Mouse (Mus musculus) C2C12 (cell line): Measurements from ENCODE around the gene Clcn3.

ENCODE experiments used
- CEBPB ChIP-seq: IDR thresholded peaks from one replicate; pipeline ENCODE4 v1.6.1; 2011; ENCODE audit warnings: low read depth, mild to moderate bottlenecking, control low read depth, moderate library complexity
- CTCF ChIP-seq: IDR thresholded peaks from one replicate; pipeline ENCODE4 v1.5.1; 2011; ENCODE audit not compliant: control insufficient read depth, insufficient read depth, insufficient read length
- MAX ChIP-seq: IDR thresholded peaks from one replicate; pipeline ENCODE4 v1.6.1; 2011; ENCODE audit warnings: mild to moderate bottlenecking, control low read depth
- MYOG ChIP-seq: IDR thresholded peaks from one replicate; pipeline ENCODE4 v1.6.1; 2011; ENCODE audit not compliant: control insufficient read depth, insufficient read length; ENCODE audit errors: extremely low read depth
- USF1 ChIP-seq: IDR thresholded peaks from one replicate; pipeline ENCODE4 v1.6.1; 2011; ENCODE audit warnings: low read depth, mild to moderate bottlenecking, control low read depth, moderate library complexity

DNA sequence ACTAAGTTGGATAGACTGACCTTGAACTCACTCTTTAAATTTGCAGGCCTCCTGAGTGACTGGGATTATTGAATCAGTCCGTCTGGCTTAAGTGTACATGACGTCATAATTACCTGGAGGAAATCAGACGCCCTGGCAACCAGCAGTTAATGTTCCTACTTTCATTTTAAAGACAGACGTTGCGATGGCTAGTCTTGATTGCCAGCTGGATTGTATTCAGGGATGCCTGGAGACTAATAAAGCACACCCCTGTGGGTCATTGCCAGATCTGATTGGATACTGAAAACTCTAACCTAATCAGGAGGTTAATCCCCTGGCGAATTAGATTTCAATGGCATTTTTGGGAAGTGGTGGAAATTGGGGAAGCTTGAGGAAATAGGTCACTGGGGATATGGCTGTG, 96.4 kb downstream of the Clcn3 start:
- no peak for TF ChIP-seq CTCF
- no peak for TF ChIP-seq MAX
- no peak for TF ChIP-seq USF1
- no peak for TF ChIP-seq CEBPB
- no peak for TF ChIP-seq MYOG
